Mouse (Mus musculus): Measurements from ENCODE around the gene Slc16a10. TPM values are rescaled to one million over a fixed set of nuclear protein-coding genes. Genes with fewer than 3 reads are reported as not detected.

Slc16a10 gene
- 2.2 and 10.1 TPM in 2 replicates for polyA plus RNA-seq (2015; fragmentation: Nextera tagmentation; extraction: Ambion mirVana)

DNA sequence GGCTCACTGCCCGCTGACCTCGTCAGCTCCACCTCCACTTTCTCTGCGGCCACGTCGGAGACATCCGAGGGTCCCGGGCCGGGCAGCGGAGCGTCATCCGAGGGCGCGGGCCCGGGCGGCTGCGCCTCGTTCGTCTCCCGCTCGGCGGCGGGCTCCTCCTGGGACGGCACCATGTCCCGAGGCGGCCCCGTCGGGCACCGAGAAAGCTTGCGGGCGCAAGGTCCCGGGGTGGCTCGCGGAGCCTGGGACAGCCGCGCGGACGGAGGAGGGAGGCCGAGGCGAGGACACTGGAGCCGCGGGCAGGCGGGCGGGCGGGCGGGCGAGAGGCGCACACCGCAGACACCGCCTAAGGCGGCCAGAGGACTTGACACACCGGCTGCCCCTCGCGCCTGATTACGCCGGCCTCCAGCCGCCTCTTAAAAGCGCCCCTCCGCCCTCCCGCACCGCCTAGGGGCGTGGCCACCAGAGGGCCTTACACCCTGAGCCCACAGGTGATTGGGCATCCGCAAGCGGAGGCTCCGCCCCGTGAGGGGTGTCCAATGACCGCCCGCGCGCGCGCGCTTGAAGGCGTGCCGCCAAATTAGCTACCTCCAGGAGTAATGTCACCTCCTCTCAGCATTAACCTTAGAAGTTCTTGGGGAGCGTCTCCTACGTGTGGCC, at the start of gene Slc16a10:
Slc16a10 (minus strand) TSS at position 395 of the 660 bp plus-strand sequence.
- Histone ChIP-seq H3K9me3 (replicated peaks) (no peaks in the 10 kb centered on the region), H3K4me2 (peak within 1 kb of the TSS; percentile 83), H3K4me3 (replicated peaks) (peak within 1 kb of the TSS; percentile 61), H3K27me3 (replicated peaks) (no peaks in the 10 kb centered on the region; the same call in 1 of the 2 replicates), H3K4me1 (peaks cover 9% of the 10 kb centered on the region), H3K27ac (replicated peaks) (no peak within 1 kb of the TSS), H3K36me3 (no peaks in the 10 kb centered on the region), H3K9ac (replicated peaks) (peak within 1 kb of the TSS; percentile 60)
- WGBS, result under 1% methylated on average over 73 of the region's 76 CpGs
- peak; percentile 99 for ATAC-seq (ENCODE audit: low FRiP score)

GRCm38 (mm10) chr10:40191338-40191979, 49.4 kb upstream of the Slc16a10 start:
- WGBS, result 55% methylated on average over 22 of the region's 22 CpGs
- H3K27ac ChIP-seq (replicated peaks), result no peak overlapping the region

DNA sequence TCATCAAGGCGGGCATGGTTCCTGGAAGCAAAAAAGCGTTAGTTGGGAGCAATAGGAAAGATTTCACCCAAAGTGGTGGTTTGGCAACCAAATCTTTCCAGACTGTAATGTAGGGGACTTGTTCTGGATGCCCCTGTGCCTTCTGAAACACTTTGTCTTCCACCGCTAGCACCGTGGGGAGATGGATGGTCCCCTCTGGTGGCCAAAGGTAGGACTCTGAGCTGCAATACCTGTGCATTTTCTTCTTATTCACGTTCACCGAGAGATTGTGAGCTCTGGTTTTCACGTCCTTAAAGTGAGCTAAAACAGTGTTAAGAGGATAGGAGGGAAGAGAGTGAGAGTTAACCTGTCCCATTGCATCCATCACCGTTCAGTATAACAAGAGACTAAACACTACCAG, 48.8 kb upstream of the Slc16a10 start:
- Histone ChIP-seq H3K9me3 (replicated peaks) (no peaks in the 10 kb centered on the region), H3K4me1 (no peaks in the 10 kb centered on the region), H3K27me3 (replicated peaks) (no peaks in the 10 kb centered on the region), H3K36me3 (no peaks in the 10 kb centered on the region), H3K4me2 (no peak overlapping the region), H3K27ac (replicated peaks) (no peak overlapping the region), H3K4me3 (replicated peaks) (no peak overlapping the region), H3K9ac (replicated peaks) (no peak overlapping the region)
- no peak for ATAC-seq (ENCODE audit: low FRiP score)
- 85% methylated on average over 8 of the region's 8 CpGs for WGBS

More at GRCm38 (mm10) chr10:40191338-40191979, 49.4 kb upstream of the Slc16a10 start:
- no peaks in the 10 kb centered on the region for H3K36me3 ChIP-seq
- H3K9me3 ChIP-seq (replicated peaks), result no peaks in the 10 kb centered on the region
- no peak for ATAC-seq (ENCODE audit: low FRiP score)
- H3K9ac ChIP-seq (replicated peaks), result no peak overlapping the region
- no peak overlapping the region for H3K4me3 ChIP-seq (replicated peaks)
- no peaks in the 10 kb centered on the region for H3K4me1 ChIP-seq
- H3K4me2 ChIP-seq, result peak overlapping the region; percentile 13
- H3K27me3 ChIP-seq (replicated peaks), result no peaks in the 10 kb centered on the region

DNA sequence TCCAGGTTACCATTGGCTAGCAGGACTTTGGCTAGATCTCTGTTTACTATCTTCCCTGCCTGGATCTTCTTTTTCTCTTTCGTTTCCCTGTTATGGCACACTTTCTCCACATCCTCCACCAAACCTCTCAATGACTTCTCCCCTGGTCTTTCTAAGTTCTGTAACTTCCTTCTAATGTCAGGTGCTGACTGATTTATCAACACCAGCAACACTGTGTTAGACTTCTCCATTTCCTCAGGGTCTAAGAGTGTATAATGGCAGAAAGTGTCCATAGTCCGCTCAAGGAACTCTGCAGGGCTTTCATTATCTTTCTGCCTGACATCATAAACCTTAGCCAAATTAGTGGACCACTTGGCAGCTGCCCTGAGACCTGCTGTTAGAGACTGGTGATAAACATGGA, 47.6 kb upstream of the Slc16a10 start:
- Histone ChIP-seq H3K9ac (replicated peaks) (no peak overlapping the region), H3K4me2 (no peak overlapping the region), H3K9me3 (replicated peaks) (no peaks in the 10 kb centered on the region), H3K27me3 (replicated peaks) (no peaks in the 10 kb centered on the region), H3K4me1 (no peaks in the 10 kb centered on the region), H3K36me3 (no peaks in the 10 kb centered on the region), H3K27ac (replicated peaks) (no peak overlapping the region), H3K4me3 (replicated peaks) (no peak overlapping the region)
- no peak for ATAC-seq (ENCODE audit: low FRiP score)
- 97% methylated on average over 2 of the region's 2 CpGs for WGBS

DNA sequence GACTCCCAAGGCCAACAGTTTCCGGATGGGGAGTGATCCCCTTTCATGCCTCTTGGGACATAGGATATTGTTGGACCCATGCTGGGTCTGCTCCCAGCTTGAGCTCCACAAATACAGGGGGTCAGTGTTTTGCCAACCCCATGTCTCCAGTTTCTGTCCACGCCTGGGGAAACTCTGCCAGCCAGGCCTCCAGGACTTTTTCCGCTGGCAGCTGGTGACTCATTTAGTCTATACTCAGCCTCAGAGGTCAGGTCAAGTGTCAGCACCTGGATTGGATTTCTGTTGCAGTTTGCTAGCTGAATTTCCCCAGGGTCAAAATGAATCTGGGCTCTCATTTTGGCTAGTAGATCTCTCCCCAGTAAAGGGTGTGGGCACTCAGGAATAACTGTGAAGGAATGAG, 46.8 kb upstream of the Slc16a10 start:
- no peak overlapping the region for H3K4me2 ChIP-seq
- 82% methylated on average over 3 of the region's 3 CpGs for WGBS
- no peaks in the 10 kb centered on the region for H3K9me3 ChIP-seq (replicated peaks)
- H3K27me3 ChIP-seq (replicated peaks), result no peaks in the 10 kb centered on the region
- no peak overlapping the region for H3K9ac ChIP-seq (replicated peaks)
- no peaks in the 10 kb centered on the region for H3K36me3 ChIP-seq
- no peak overlapping the region for H3K27ac ChIP-seq (replicated peaks)
- no peak overlapping the region for H3K4me3 ChIP-seq (replicated peaks)
- ATAC-seq (ENCODE audit: low FRiP score), result no peak
- no peaks in the 10 kb centered on the region for H3K4me1 ChIP-seq

DNA sequence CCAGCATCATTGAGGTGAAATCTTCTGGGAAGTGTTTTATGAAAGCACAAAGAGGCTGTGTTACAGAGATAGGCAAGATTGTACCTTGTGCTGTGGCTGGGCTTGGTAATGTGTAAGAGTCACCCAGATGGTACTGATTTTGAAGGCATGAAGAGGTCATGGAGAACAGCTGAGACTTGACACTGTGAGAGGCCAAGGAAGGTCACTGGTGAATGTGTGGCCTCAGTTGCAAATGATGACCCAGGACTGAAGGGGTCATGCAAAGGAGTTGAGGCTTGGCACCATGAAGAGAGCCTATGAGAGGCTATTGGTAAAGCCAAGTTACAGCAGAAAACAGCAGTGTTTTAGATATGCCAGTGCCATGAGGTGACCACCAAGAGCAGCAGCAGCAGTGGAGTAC, 43.9 kb upstream of the Slc16a10 start:
- H3K27ac ChIP-seq (replicated peaks), result no peak overlapping the region
- H3K4me1 ChIP-seq, result no peaks in the 10 kb centered on the region
- H3K36me3 ChIP-seq, result no peaks in the 10 kb centered on the region
- H3K4me2 ChIP-seq, result no peak overlapping the region
- H3K4me3 ChIP-seq (replicated peaks), result no peak overlapping the region
- H3K27me3 ChIP-seq (replicated peaks), result no peaks in the 10 kb centered on the region
- no peaks in the 10 kb centered on the region for H3K9me3 ChIP-seq (replicated peaks)
- ATAC-seq (ENCODE audit: low FRiP score), result no peak
- H3K9ac ChIP-seq (replicated peaks), result no peak overlapping the region

- WGBS, result 87% methylated on average over 2 of the region's 2 CpGs
- no peaks in the 10 kb centered on the region; the same call in 1 of the 2 replicates for H3K4me1 ChIP-seq
- ATAC-seq (ENCODE audit: low FRiP score), result no peak
- no peaks in the 10 kb centered on the region for H3K36me3 ChIP-seq
- H3K9ac ChIP-seq (replicated peaks), result no peak overlapping the region
- H3K27me3 ChIP-seq (replicated peaks), result no peaks in the 10 kb centered on the region
- H3K27ac ChIP-seq (replicated peaks), result no peak overlapping the region
- no peaks in the 10 kb centered on the region for H3K9me3 ChIP-seq (replicated peaks)
- H3K4me2 ChIP-seq, result no peak overlapping the region
- no peak overlapping the region for H3K4me3 ChIP-seq (replicated peaks)
Measured at GRCm38 (mm10) chr10:40180011-40180410, 38.0 kb upstream of the Slc16a10 start.

- Histone ChIP-seq H3K36me3 (no peaks in the 10 kb centered on the region), H3K27me3 (replicated peaks) (no peaks in the 10 kb centered on the region), H3K4me1 (no peaks in the 10 kb centered on the region; the same call in 1 of the 2 replicates), H3K27ac (replicated peaks) (no peak overlapping the region), H3K9ac (replicated peaks) (no peak overlapping the region), H3K4me2 (no peak overlapping the region), H3K9me3 (replicated peaks) (no peaks in the 10 kb centered on the region), H3K4me3 (replicated peaks) (no peak overlapping the region)
- no peak for ATAC-seq (ENCODE audit: low FRiP score)
- 95% methylated on average over 5 of the region's 5 CpGs for WGBS
Measured at GRCm38 (mm10) chr10:40179142-40179541, 37.1 kb upstream of the Slc16a10 start.

- Histone ChIP-seq H3K4me1 (no peaks in the 10 kb centered on the region; the same call in 1 of the 2 replicates), H3K4me2 (no peak overlapping the region), H3K9ac (replicated peaks) (no peak overlapping the region), H3K9me3 (replicated peaks) (no peaks in the 10 kb centered on the region), H3K36me3 (no peaks in the 10 kb centered on the region), H3K27me3 (replicated peaks) (no peaks in the 10 kb centered on the region), H3K27ac (replicated peaks) (no peak overlapping the region), H3K4me3 (replicated peaks) (no peak overlapping the region)
- 70% methylated on average over 6 of the region's 6 CpGs for WGBS
- no peak for ATAC-seq (ENCODE audit: low FRiP score)
Measured at GRCm38 (mm10) chr10:40177323-40177962, 35.4 kb upstream of the Slc16a10 start.

GRCm38 (mm10) chr10:40172136-40172535, 30.1 kb upstream of the Slc16a10 start:
- Histone ChIP-seq H3K9me3 (replicated peaks) (no peaks in the 10 kb centered on the region), H3K4me1 (0 out of 2 replicates have a peak, but pooled peaks cover 6% of the 10 kb centered on the region), H3K4me3 (replicated peaks) (no peak overlapping the region), H3K36me3 (no peaks in the 10 kb centered on the region), H3K27me3 (replicated peaks) (no peaks in the 10 kb centered on the region), H3K9ac (replicated peaks) (no peak overlapping the region), H3K4me2 (no peak overlapping the region), H3K27ac (replicated peaks) (no peak overlapping the region)
- ATAC-seq (ENCODE audit: low FRiP score), result no peak
- 85% methylated on average over 6 of the region's 6 CpGs for WGBS

DNA sequence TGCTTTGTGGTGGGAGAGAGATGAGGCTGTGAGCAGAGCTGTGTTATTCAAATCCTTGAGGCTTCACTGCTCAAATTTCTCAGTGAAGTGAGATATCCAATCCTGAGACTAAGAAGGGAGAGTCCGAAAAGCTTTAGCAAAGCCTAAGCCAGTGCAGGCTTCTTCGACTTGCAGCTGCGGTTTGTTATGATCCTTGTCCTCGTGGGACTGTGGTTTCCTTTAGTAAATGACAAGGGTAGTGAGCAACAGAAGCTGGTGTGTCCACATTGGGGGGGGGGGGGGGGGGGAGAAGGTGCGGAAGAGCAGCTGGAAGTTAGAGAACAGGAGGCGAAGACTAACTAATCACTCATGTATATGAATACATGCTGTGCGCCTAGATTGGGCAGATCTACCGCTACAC, 29.2 kb upstream of the Slc16a10 start:
- H3K27me3 ChIP-seq (replicated peaks), result no peaks in the 10 kb centered on the region
- no peak for ATAC-seq (ENCODE audit: low FRiP score)
- no peak overlapping the region for H3K9ac ChIP-seq (replicated peaks)
- no peak overlapping the region for H3K4me2 ChIP-seq
- WGBS, result 78% methylated on average over 8 of the region's 8 CpGs
- 0 out of 2 replicates have a peak, but pooled peaks cover 6% of the 10 kb centered on the region for H3K4me1 ChIP-seq
- no peak overlapping the region for H3K27ac ChIP-seq (replicated peaks)
- no peak overlapping the region for H3K4me3 ChIP-seq (replicated peaks)
- H3K36me3 ChIP-seq, result no peaks in the 10 kb centered on the region
- H3K9me3 ChIP-seq (replicated peaks), result no peaks in the 10 kb centered on the region

DNA sequence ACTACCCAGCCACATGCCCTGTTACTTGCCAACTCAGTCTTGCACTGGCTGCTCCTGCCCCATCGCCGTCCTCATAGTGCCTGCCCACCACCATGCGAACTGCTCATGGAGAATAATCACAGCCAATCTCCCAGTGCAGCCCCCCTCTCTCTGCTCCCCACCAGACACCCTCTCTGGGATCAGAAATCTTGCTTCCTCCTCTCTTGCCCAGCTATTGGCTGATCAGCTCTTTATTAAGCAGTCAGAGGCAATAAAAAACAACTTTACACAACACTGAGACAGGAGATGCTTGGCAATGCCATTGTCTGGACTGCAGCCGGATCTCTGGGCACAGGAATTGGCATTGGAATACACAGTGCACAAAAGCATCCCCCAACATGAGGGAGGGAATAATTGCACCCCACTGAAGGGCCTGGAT, 28.1 kb upstream of the Slc16a10 start:
- H3K27me3 ChIP-seq (replicated peaks), result no peaks in the 10 kb centered on the region
- ATAC-seq (ENCODE audit: low FRiP score), result peak; percentile 80
- WGBS, result 45% methylated on average over 4 of the region's 4 CpGs
- no peak overlapping the region for H3K4me2 ChIP-seq
- no peak overlapping the region for H3K4me3 ChIP-seq (replicated peaks)
- 0 out of 2 replicates have a peak, but pooled peaks cover 6% of the 10 kb centered on the region for H3K4me1 ChIP-seq
- H3K9ac ChIP-seq (replicated peaks), result no peak overlapping the region
- H3K27ac ChIP-seq (replicated peaks), result no peak overlapping the region; the same call in 1 of the 2 replicates
- H3K9me3 ChIP-seq (replicated peaks), result no peaks in the 10 kb centered on the region
- H3K36me3 ChIP-seq, result no peaks in the 10 kb centered on the region
